Mouse (Mus musculus) gastrocnemius, postnatal 36 days (tissue): Measurements from ENCODE around the gene Cab39. TPM values are rescaled to one million over a fixed set of nuclear protein-coding genes. Genes with fewer than 3 reads are reported as not detected.

Experiments used
- DNase-seq, 2 experiments: peaks; one replicate each; pipeline ENCODE4 v3.0.0; 2022
- intact Hi-C: fragments of 180-260 bp; cut with DNase I; formaldehyde crosslinking; loops from one replicate; pipeline ENCODE4 v1.15.1; 2025
- total RNA-seq, 2 experiments: library from RNA; stranded (reverse); gene quantifications; 2 replicates each; pipeline ENCODE4 v1.2.3; 2021

Cab39 gene
- total RNA-seq, 2 experiments from 2014 or later: 153 to 159 TPM

GRCm38 (mm10) chr1:85842251-85842650, 49.0 kb downstream of the Cab39 start:
- DNase-seq: no peak
- intact Hi-C loops: loop anchor here (2.0 kb wide), 1 partner anchor 47 kb away; no protein-coding TSS in a partner anchor

GRCm38 (mm10) chr1:85843291-85843863, 50.1 kb downstream of the Cab39 start:
- intact Hi-C loops: loop anchor here (2.0 kb wide), 1 partner anchor 49 kb away; no protein-coding TSS in a partner anchor

GRCm38 (mm10) chr1:85844981-85845380, 51.7 kb downstream of the Cab39 start:
- DNase-seq: no peak
- intact Hi-C loops: no loop called here

More at GRCm38 (mm10) chr1:85843291-85843863, 50.1 kb downstream of the Cab39 start:
- DNase-seq: no peak

GRCm38 (mm10) chr1:85845476-85845875, 52.2 kb downstream of the Cab39 start:
- intact Hi-C loops: no loop called here
- no peak for DNase-seq

GRCm38 (mm10) chr1:85849016-85849415, 55.8 kb downstream of the Cab39 start:
- DNase-seq: no peak
- intact Hi-C loops: no loop called here

- intact Hi-C loops: loop anchor here (5.0 kb wide), 1 partner anchor 81 kb away; no protein-coding TSS in a partner anchor
- no peak for DNase-seq
Observed at GRCm38 (mm10) chr1:85850851-85851250, 57.6 kb downstream of the Cab39 start.

GRCm38 (mm10) chr1:85852996-85853689, 59.9 kb downstream of the Cab39 start:
- intact Hi-C loops: loop anchor here (2.0 to 5.0 kb wide), 2 partner anchors 79 to 154 kb away; no protein-coding TSS in a partner anchor
- DNase-seq: peak; percentile 42 to 58

GRCm38 (mm10) chr1:85853865-85854264, 60.6 kb downstream of the Cab39 start:
- intact Hi-C loops: loop anchor here (2.0 to 5.0 kb wide), 2 partner anchors 78 to 153 kb away; no protein-coding TSS in a partner anchor
- no peak for DNase-seq

- no peak for DNase-seq
- intact Hi-C loops: loop anchor here (5.0 kb wide), 1 partner anchor 78 kb away; no protein-coding TSS in a partner anchor
Observed at GRCm38 (mm10) chr1:85854475-85854874, 61.2 kb downstream of the Cab39 start.

GRCm38 (mm10) chr1:85856266-85856665, 63.0 kb downstream of the Cab39 start:
- no peak for DNase-seq
- intact Hi-C loops: no loop called here

- intact Hi-C loops: no loop called here
Observed at GRCm38 (mm10) chr1:85857261-85857754, 64.1 kb downstream of the Cab39 start.

GRCm38 (mm10) chr1:85864383-85864782, 71.1 kb downstream of the Cab39 start:
- intact Hi-C loops: no loop called here
- peak in 1 of 2 experiments; percentile 10 for DNase-seq

More at GRCm38 (mm10) chr1:85857261-85857754, 64.1 kb downstream of the Cab39 start:
- DNase-seq: no peak

GRCm38 (mm10) chr1:85870001-85870400, 76.8 kb downstream of the Cab39 start:
- intact Hi-C loops: no loop called here
- DNase-seq: no peak

- intact Hi-C loops: no loop called here
- no peak for DNase-seq
Observed at GRCm38 (mm10) chr1:85870546-85870945, 77.3 kb downstream of the Cab39 start.

- no peak for DNase-seq
- intact Hi-C loops: no loop called here
Observed at GRCm38 (mm10) chr1:85882003-85882402, 88.8 kb downstream of the Cab39 start.

- intact Hi-C loops: no loop called here
- DNase-seq: no peak
Observed at GRCm38 (mm10) chr1:85887221-85887620, 94.0 kb downstream of the Cab39 start.

GRCm38 (mm10) chr1:85894231-85894747, 101.0 kb downstream of the Cab39 start, which contains the start of gene Itm2c:
Gene Itm2c (plus strand): TSS chr1:85894281.
- peak; percentile 78 to 85 for DNase-seq
- intact Hi-C loops: no loop called here

GRCm38 (mm10) chr1:85894748-85895360, 101.6 kb downstream of the Cab39 start:
- no peak for DNase-seq
- intact Hi-C loops: no loop called here

- intact Hi-C loops: no loop called here
- DNase-seq: peak; percentile 11 to 33
Observed at GRCm38 (mm10) chr1:85895391-85895837, 102.2 kb downstream of the Cab39 start.

GRCm38 (mm10) chr1:85896110-85896509, 102.9 kb downstream of the Cab39 start:
- intact Hi-C loops: no loop called here

More at GRCm38 (mm10) chr1:85896110-85896509, 102.9 kb downstream of the Cab39 start:
- DNase-seq: no peak
